Mouse (Mus musculus) stomach, postnatal 0 days (tissue): Measurements from ENCODE around the gene Cox15.

ENCODE experiments used
- CTCF ChIP-seq: IDR thresholded peaks from 2 replicates; pipeline ENCODE4 v1.5.1; 2016; ENCODE audit warnings: antibody characterized with exemption, low read depth, mild to moderate bottlenecking, moderate library complexity
- EP300 ChIP-seq: optimal IDR thresholded peaks from 2 replicates; pipeline ENCODE3; 2016; ENCODE audit warnings: antibody characterized with exemption

GRCm38 (mm10) chr19:43730037-43730428 is 22.8 kb downstream of the Cox15 start:
- TF ChIP-seq CTCF (no peak), EP300 (no peak)
